Mouse (Mus musculus): ENCODE measurements around the gene 9230102O04Rik. TPM values are rescaled to one million over a fixed set of nuclear protein-coding genes. Genes with fewer than 3 reads are reported as not detected.

9230102O04Rik gene
- total RNA-seq, 1 experiment = not detected

- Histone ChIP-seq H3K4me1 (ENCODE audit: control insufficient read depth in 2 of 2, insufficient read depth in 2 of 2, low read length in 2 of 2, poor library complexity in 1 of 2) (no peaks in the 10 kb centered on the region), H3K9me3 (ENCODE audit: control insufficient read depth, insufficient read depth, low read depth, low read length) (no peaks in the 10 kb centered on the region), H3K27ac (ENCODE audit: insufficient read depth, low read depth, low read length, poor library complexity, severe bottlenecking) (no peak overlapping the region), H3K36me3 (ENCODE audit: control insufficient read depth, insufficient read depth, low read length, poor library complexity, severe bottlenecking) (peaks cover 11% of the 10 kb centered on the region), H3K4me3 (ENCODE audit: insufficient read depth in 1 of 2, low read depth in 1 of 2, low read length in 2 of 2, poor library complexity in 1 of 2, severe bottlenecking in 1 of 2) (no peak overlapping the region), H3K9ac (ENCODE audit: insufficient read depth, low read depth, low read length, poor library complexity, severe bottlenecking) (no peak overlapping the region)
- in situ Hi-C loops (cut with MboI; ENCODE audit: low sequenced_read_pairs in 2 of 2, unreplicated experiment in 2 of 2) = no loop called here
- DNase-seq (ENCODE audit: low read depth, low spot score) = no peak
- no peak for TF ChIP-seq ZNF384 (IDR thresholded peaks at IDR 0.05; ENCODE audit: low read depth, low read length)
- TF ChIP-seq ZC3H11A (IDR thresholded peaks at IDR 0.05; ENCODE audit: borderline replicate concordance, low read depth, low read length) = no peak
- TF ChIP-seq HCFC1 (IDR thresholded peaks at IDR 0.05; ENCODE audit: borderline replicate concordance, insufficient read depth, low read length) = no peak
- TF ChIP-seq CHD2 (IDR thresholded peaks at IDR 0.05; ENCODE audit: low read depth, low read length) = no peak
- TF ChIP-seq MAFK (IDR thresholded peaks at IDR 0.05; ENCODE audit: insufficient read depth, low read depth, low read length) = no peak
Measured at GRCm38 (mm10) chr2:9918691-9919471, 29.5 kb upstream of the 9230102O04Rik start.

- in situ Hi-C loops (cut with MboI; ENCODE audit: low sequenced_read_pairs in 2 of 2, unreplicated experiment in 2 of 2) = no loop called here
- H3K9me3 ChIP-seq (ENCODE audit: control insufficient read depth, insufficient read depth, low read depth, low read length) = no peaks in the 10 kb centered on the region
- H3K27ac ChIP-seq (ENCODE audit: insufficient read depth, low read depth, low read length, poor library complexity, severe bottlenecking) = no peak overlapping the region
- H3K36me3 ChIP-seq (ENCODE audit: control insufficient read depth, insufficient read depth, low read length, poor library complexity, severe bottlenecking) = peaks cover 11% of the 10 kb centered on the region
- H3K4me3 ChIP-seq (ENCODE audit: insufficient read depth in 1 of 2, low read depth in 1 of 2, low read length in 2 of 2, poor library complexity in 1 of 2, severe bottlenecking in 1 of 2) = no peak overlapping the region
- H3K9ac ChIP-seq (ENCODE audit: insufficient read depth, low read depth, low read length, poor library complexity, severe bottlenecking) = no peak overlapping the region
- no peak for DNase-seq (ENCODE audit: low read depth, low spot score)
- H3K4me1 ChIP-seq (ENCODE audit: control insufficient read depth in 2 of 2, insufficient read depth in 2 of 2, low read length in 2 of 2, poor library complexity in 1 of 2) = no peaks in the 10 kb centered on the region
- TF ChIP-seq ZNF384 (IDR thresholded peaks at IDR 0.05; ENCODE audit: low read depth, low read length) (no peak), HCFC1 (IDR thresholded peaks at IDR 0.05; ENCODE audit: borderline replicate concordance, insufficient read depth, low read length) (no peak), CHD2 (IDR thresholded peaks at IDR 0.05; ENCODE audit: low read depth, low read length) (no peak), MAFK (IDR thresholded peaks at IDR 0.05; ENCODE audit: insufficient read depth, low read depth, low read length) (no peak), ZC3H11A (IDR thresholded peaks at IDR 0.05; ENCODE audit: borderline replicate concordance, low read depth, low read length) (no peak)
Measured at GRCm38 (mm10) chr2:9917602-9918001, 28.3 kb upstream of the 9230102O04Rik start.

GRCm38 (mm10) chr2:9905995-9906394 lies 16.7 kb upstream of the 9230102O04Rik start:
- Histone ChIP-seq H3K9me3 (ENCODE audit: control insufficient read depth, insufficient read depth, low read depth, low read length) (no peaks in the 10 kb centered on the region), H3K4me1 (ENCODE audit: control insufficient read depth in 2 of 2, insufficient read depth in 2 of 2, low read length in 2 of 2, poor library complexity in 1 of 2) (peaks cover 2 to 3% of the 10 kb centered on the region in 2 experiments; a peak in 2 of 4 replicates), H3K9ac (ENCODE audit: insufficient read depth, low read depth, low read length, poor library complexity, severe bottlenecking) (no peak overlapping the region), H3K36me3 (ENCODE audit: control insufficient read depth, insufficient read depth, low read length, poor library complexity, severe bottlenecking) (no peaks in the 10 kb centered on the region), H3K4me3 (ENCODE audit: insufficient read depth in 1 of 2, low read depth in 1 of 2, low read length in 2 of 2, poor library complexity in 1 of 2, severe bottlenecking in 1 of 2) (no peak overlapping the region), H3K27ac (ENCODE audit: insufficient read depth, low read depth, low read length, poor library complexity, severe bottlenecking) (no peak overlapping the region)
- in situ Hi-C loops (cut with MboI; ENCODE audit: low sequenced_read_pairs in 2 of 2, unreplicated experiment in 2 of 2) = no loop called here
- TF ChIP-seq ZNF384 (IDR thresholded peaks at IDR 0.05; ENCODE audit: low read depth, low read length) = no peak
- no peak for TF ChIP-seq CHD2 (IDR thresholded peaks at IDR 0.05; ENCODE audit: low read depth, low read length)
- no peak for TF ChIP-seq ZC3H11A (IDR thresholded peaks at IDR 0.05; ENCODE audit: borderline replicate concordance, low read depth, low read length)
- TF ChIP-seq HCFC1 (IDR thresholded peaks at IDR 0.05; ENCODE audit: borderline replicate concordance, insufficient read depth, low read length) = no peak
- TF ChIP-seq MAFK (IDR thresholded peaks at IDR 0.05; ENCODE audit: insufficient read depth, low read depth, low read length) = no peak
- no peak for DNase-seq (ENCODE audit: low read depth, low spot score)

GRCm38 (mm10) chr2:9903854-9904560 lies 14.7 kb upstream of the 9230102O04Rik start:
- H3K9ac ChIP-seq (ENCODE audit: insufficient read depth, low read depth, low read length, poor library complexity, severe bottlenecking) = no peak overlapping the region
- no peaks in the 10 kb centered on the region for H3K36me3 ChIP-seq (ENCODE audit: control insufficient read depth, insufficient read depth, low read length, poor library complexity, severe bottlenecking)
- H3K4me3 ChIP-seq (ENCODE audit: insufficient read depth in 1 of 2, low read depth in 1 of 2, low read length in 2 of 2, poor library complexity in 1 of 2, severe bottlenecking in 1 of 2) = no peak overlapping the region
- in situ Hi-C loops (cut with MboI; ENCODE audit: low sequenced_read_pairs in 2 of 2, unreplicated experiment in 2 of 2) = no loop called here
- no peaks in the 10 kb centered on the region for H3K9me3 ChIP-seq (ENCODE audit: control insufficient read depth, insufficient read depth, low read depth, low read length)
- H3K4me1 ChIP-seq (ENCODE audit: control insufficient read depth in 2 of 2, insufficient read depth in 2 of 2, low read length in 2 of 2, poor library complexity in 1 of 2) = peaks cover 2 to 3% of the 10 kb centered on the region in 2 experiments; a peak in 2 of 4 replicates
- no peak for DNase-seq (ENCODE audit: low read depth, low spot score)
- H3K27ac ChIP-seq (ENCODE audit: insufficient read depth, low read depth, low read length, poor library complexity, severe bottlenecking) = no peak overlapping the region
- no peak for TF ChIP-seq CHD2 (IDR thresholded peaks at IDR 0.05; ENCODE audit: low read depth, low read length)
- TF ChIP-seq ZC3H11A (IDR thresholded peaks at IDR 0.05; ENCODE audit: borderline replicate concordance, low read depth, low read length) = no peak
- TF ChIP-seq HCFC1 (IDR thresholded peaks at IDR 0.05; ENCODE audit: borderline replicate concordance, insufficient read depth, low read length) = no peak
- TF ChIP-seq ZNF384 (IDR thresholded peaks at IDR 0.05; ENCODE audit: low read depth, low read length) = no peak
- no peak for TF ChIP-seq MAFK (IDR thresholded peaks at IDR 0.05; ENCODE audit: insufficient read depth, low read depth, low read length)

Data from ES-E14 (cell line).